11 mouse cellular contexts compared by ENCODE assay signal in genomic region chr2:76971069-76971468, GRCm38 (mm10). TPM values are rescaled to one million over a fixed set of nuclear protein-coding genes. Genes with fewer than 3 reads are reported as not detected.
DNase-seq lines count a peak whose midpoint lies in the region; ATAC-seq lines count a peak whose summit lies in the region.
"Had no signal": no experiment of that assay in that cellular context is flagged by ENCODE, and none has a peak within 500 bp of the region (broad histone marks: within the 10 kb centered on the region; RNA-seq: fewer than 3 reads in every experiment).

No protein-coding gene starts in this region.

- H3K27me3 ChIP-seq in heart, embryonic 15.5 days, result no peaks in the 10 kb centered on the region
- H3K27me3 ChIP-seq in heart, embryonic 11.5 days (ENCODE audit: control insufficient read depth, insufficient read depth, low read length), result no peaks in the 10 kb centered on the region
- no peaks in the 10 kb centered on the region for H3K27me3 ChIP-seq in forebrain, embryonic 14.5 days (replicated peaks; ENCODE audit: control insufficient read depth, insufficient read depth, low read length)
- no peaks in the 10 kb centered on the region for H3K27me3 ChIP-seq in midbrain, embryonic 15.5 days (replicated peaks)

- WGBS in heart, embryonic 15.5 days, result 58% methylated on average over 5 of the region's 5 CpGs
- WGBS in heart, embryonic 11.5 days (ENCODE audit: insufficient replicate concordance), result 64% methylated on average over 5 of the region's 5 CpGs
- WGBS in forebrain, embryonic 14.5 days, result 27% methylated on average over 5 of the region's 5 CpGs
- WGBS in midbrain, embryonic 15.5 days, result 47% methylated on average over 5 of the region's 5 CpGs

- H3K27ac ChIP-seq in heart, embryonic 15.5 days, result no peak overlapping the region
- no peak overlapping the region for H3K27ac ChIP-seq in heart, embryonic 11.5 days (ENCODE audit: low read depth, low read length)
- no peak overlapping the region for H3K27ac ChIP-seq in forebrain, embryonic 14.5 days (ENCODE audit: low read depth, low read length)
- 0 out of 2 replicates have a peak overlapping the region, but pooled peaks have one; percentile 48 for H3K27ac ChIP-seq in midbrain, embryonic 15.5 days
- H3K27ac ChIP-seq: limb, embryonic 13.5 days had no signal

- H3K4me2 ChIP-seq in heart, embryonic 15.5 days, result peak overlapping the region; percentile 29; the same call in 1 of the 2 replicates
- H3K4me2 ChIP-seq in heart, embryonic 11.5 days, result no peak overlapping the region
- H3K4me2 ChIP-seq in forebrain, embryonic 14.5 days (ENCODE audit: low read length), result peak overlapping the region; percentile 28
- H3K4me2 ChIP-seq in midbrain, embryonic 15.5 days, result peak overlapping the region; percentile 20
- H3K4me2 ChIP-seq: limb, embryonic 13.5 days had no signal

- 0 out of 2 replicates have a peak overlapping the region, but pooled peaks have one; percentile 0 for H3K9ac ChIP-seq in heart, embryonic 15.5 days
- H3K9ac ChIP-seq in heart, embryonic 11.5 days (ENCODE audit: low read depth, low read length), result no peak overlapping the region
- peak overlapping the region; percentile 37; the same call in 1 of the 2 replicates for H3K9ac ChIP-seq in forebrain, embryonic 14.5 days (ENCODE audit: low read length)
- no peak overlapping the region for H3K9ac ChIP-seq in midbrain, embryonic 15.5 days
- H3K9ac ChIP-seq: limb, embryonic 13.5 days had no signal

- H3K4me3 ChIP-seq in heart, embryonic 15.5 days, result no peak overlapping the region
- no peak overlapping the region for H3K4me3 ChIP-seq in heart, embryonic 11.5 days (ENCODE audit: low read depth, low read length)
- no peak overlapping the region for H3K4me3 ChIP-seq in forebrain, embryonic 14.5 days (ENCODE audit: low read depth, low read length)
- H3K4me3 ChIP-seq in midbrain, embryonic 15.5 days, result no peak overlapping the region
- H3K4me3 ChIP-seq: limb, embryonic 13.5 days had no signal

- ATAC-seq in heart, embryonic 15.5 days (replicated peaks; ENCODE audit: insufficient number of reproducible peaks, insufficient read depth, low FRiP score, low read depth), result no peak
- no peak for ATAC-seq in heart, embryonic 11.5 days (replicated peaks; ENCODE audit: insufficient number of reproducible peaks, low FRiP score, low TSS enrichment)
- peak; percentile 53; the same call in 1 of the 2 replicates for ATAC-seq in forebrain, embryonic 14.5 days
- peak; percentile 48 for ATAC-seq in midbrain, embryonic 15.5 days (replicated peaks)
- ATAC-seq: activated CD4-positive, CD25-positive, alpha-beta regulatory T cell, adult 4 months had no signal

- peak; percentile 9 for DNase-seq in Muller cell, postnatal 12 days (ENCODE audit: inconsistent ontology term)
- DNase-seq in forebrain, embryonic 14.5 days (ENCODE audit: low spot score), result peak; percentile 36
- DNase-seq in spleen, postnatal 4 days (ENCODE audit: low spot score in 2 of 2), result no peak
- no peak for DNase-seq in cerebellum, postnatal 14 days
- DNase-seq: cerebellum, adult 18-20 months; kidney, postnatal 4 days had no signal

- H3K4me1 ChIP-seq in heart, embryonic 15.5 days (replicated peaks), result peaks cover 34% of the 10 kb centered on the region
- peaks cover 3% of the 10 kb centered on the region; the same call in 1 of the 2 replicates for H3K4me1 ChIP-seq in heart, embryonic 11.5 days (ENCODE audit: control insufficient read depth, insufficient read depth, low read length)
- no peaks in the 10 kb centered on the region for H3K4me1 ChIP-seq in forebrain, embryonic 14.5 days (ENCODE audit: control insufficient read depth, insufficient read depth, low read length)
- 0 out of 2 replicates have a peak, but pooled peaks cover 2% of the 10 kb centered on the region for H3K4me1 ChIP-seq in midbrain, embryonic 15.5 days

- H3K9me3 ChIP-seq in heart, embryonic 15.5 days (replicated peaks), result no peaks in the 10 kb centered on the region
- no peaks in the 10 kb centered on the region for H3K9me3 ChIP-seq in heart, embryonic 11.5 days (replicated peaks; ENCODE audit: control insufficient read depth, low read length)
- no peaks in the 10 kb centered on the region for H3K9me3 ChIP-seq in forebrain, embryonic 14.5 days (replicated peaks; ENCODE audit: control insufficient read depth, low read length)
- no peaks in the 10 kb centered on the region for H3K9me3 ChIP-seq in midbrain, embryonic 15.5 days
- H3K9me3 ChIP-seq: limb, embryonic 13.5 days had no signal

- H3K36me3 ChIP-seq in heart, embryonic 15.5 days, result peaks cover 57% of the 10 kb centered on the region
- peaks cover 10% of the 10 kb centered on the region for H3K36me3 ChIP-seq in heart, embryonic 11.5 days (ENCODE audit: control insufficient read depth, insufficient read depth, low read length)
- no peaks in the 10 kb centered on the region for H3K36me3 ChIP-seq in forebrain, embryonic 14.5 days (ENCODE audit: control insufficient read depth, insufficient read depth, low read length)
- no peaks in the 10 kb centered on the region for H3K36me3 ChIP-seq in midbrain, embryonic 15.5 days (replicated peaks)
- H3K36me3 ChIP-seq: limb, embryonic 13.5 days had no signal

RNA-seq across cellular contexts. Expression of gene Ttn, which starts 11.3 kb away (rescaled TPM):
- polyA plus RNA-seq in heart, embryonic 15.5 days (2015; fragmentation: Nextera tagmentation; extraction: Ambion mirVana), result 583 and 694 TPM in 2 replicates
- polyA plus RNA-seq in heart, embryonic 11.5 days (2014; fragmentation: Nextera tagmentation; extraction: Ambion mirVana), result 378 and 608 TPM in 2 replicates
- 0.09 and 0.23 TPM in 2 replicates for polyA plus RNA-seq in forebrain, embryonic 14.5 days (2014; fragmentation: Nextera tagmentation; extraction: Ambion mirVana)
- polyA plus RNA-seq in midbrain, embryonic 15.5 days (2015; fragmentation: Nextera tagmentation; extraction: Ambion mirVana), result 0.40 and 1.0 TPM in 2 replicates

Comparison
In these comparisons a context has a peak if more than half of its experiments do, and no peak if none do; other contexts are left out.
1. H3K9ac ChIP-seq: peak in heart, embryonic 15.5 days (single experiment) and forebrain, embryonic 14.5 days (single experiment); none in heart, embryonic 11.5 days (single experiment) and midbrain, embryonic 15.5 days (single experiment).
2. ATAC-seq: peak in forebrain, embryonic 14.5 days (single experiment) and midbrain, embryonic 15.5 days (single experiment); none in heart, embryonic 15.5 days (single experiment) and heart, embryonic 11.5 days (single experiment).
3. DNase-seq: peak in Muller cell, postnatal 12 days (single experiment) and forebrain, embryonic 14.5 days (single experiment); none in spleen, postnatal 4 days (0 of 2) and cerebellum, postnatal 14 days (0 of 2).
4. RNA of gene Ttn, which starts 11.3 kb away (polyA plus RNA-seq): 583 to 694 TPM in heart, embryonic 15.5 days and 378 to 608 TPM in heart, embryonic 11.5 days; 0.40 to 1.0 TPM in midbrain, embryonic 15.5 days and 0.09 to 0.23 TPM in forebrain, embryonic 14.5 days; every median in the first group is over 100 times any median in the second.